Mouse (Mus musculus) testis, postnatal 14 days (tissue): Measurements from ENCODE around the gene Ufm1.

Experiments used
- DNase-seq: peaks from one replicate; pipeline ENCODE4 v3.0.0; 2021; ENCODE audit warnings: low spot score

Ufm1 gene

GRCm38 (mm10) chr3:53863383-53864220 lies at the start of gene Ufm1:
TSS of gene Ufm1 (minus strand) at chr3:53863830.
- DNase-seq, result peak; percentile 95

- no peak for DNase-seq
These were observed 27.2 kb upstream of the Ufm1 start for GRCm38 (mm10) chr3:53890619-53891540.

DNA sequence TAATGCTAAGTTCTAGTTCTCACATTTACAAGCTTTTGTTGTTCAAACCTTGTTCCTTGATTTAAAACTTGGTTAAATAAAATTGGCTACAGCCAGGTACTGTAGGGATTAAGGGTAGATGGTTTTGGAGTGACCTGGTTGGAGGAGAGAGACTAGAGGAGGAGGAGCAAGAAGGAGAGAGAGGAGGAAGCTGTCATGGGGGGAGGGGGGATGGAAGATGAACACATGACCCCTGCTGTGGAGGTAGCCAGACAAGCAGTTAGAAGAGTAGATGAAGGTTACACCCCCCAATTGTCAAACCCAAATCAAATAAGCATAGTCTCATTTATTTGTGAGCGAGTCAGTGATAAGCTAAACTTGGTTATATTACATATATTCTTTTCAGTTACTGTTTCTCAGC lies 8.0 kb upstream of the Ufm1 start:
- no peak for DNase-seq

DNA sequence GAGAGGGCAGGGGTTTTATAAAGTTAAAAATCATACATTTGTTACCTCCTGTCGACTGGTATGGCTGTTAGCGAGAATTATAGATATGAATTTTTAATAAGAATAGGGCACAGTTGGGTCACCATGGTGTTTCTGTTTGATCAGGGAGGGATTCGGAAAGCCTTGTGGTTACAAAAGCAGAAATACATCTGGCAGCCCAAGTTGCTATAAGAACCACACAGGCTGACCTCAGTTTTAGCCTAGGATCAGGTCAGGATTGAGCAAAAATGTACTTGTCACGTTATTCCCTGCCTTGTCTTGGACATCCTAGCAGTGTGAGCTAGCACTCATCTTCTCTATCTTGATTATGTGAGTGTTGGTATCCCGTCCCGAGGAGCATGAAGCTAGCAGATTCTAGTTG lies 6.9 kb upstream of the Ufm1 start:
- no peak for DNase-seq

DNA sequence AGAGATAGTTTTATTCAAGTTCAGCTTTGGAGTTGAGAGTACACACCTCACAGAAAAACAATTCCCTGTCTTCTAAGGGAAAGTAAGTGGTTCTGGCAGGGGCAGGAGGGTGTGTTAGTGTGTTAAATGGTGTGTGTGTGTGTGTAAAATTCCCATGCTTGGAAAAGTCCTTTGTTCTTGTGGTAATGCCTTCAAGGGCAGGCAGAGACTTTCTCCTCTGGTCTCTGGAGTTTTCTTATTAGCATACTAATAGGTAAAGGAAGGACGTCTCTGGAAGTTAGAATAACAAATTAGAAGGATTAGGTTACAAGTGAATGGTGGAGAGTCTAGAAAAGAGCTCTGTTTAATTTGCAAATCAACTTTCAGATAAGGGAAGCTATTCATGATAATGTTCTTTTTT lies 5.6 kb upstream of the Ufm1 start:
- DNase-seq, result no peak

DNA sequence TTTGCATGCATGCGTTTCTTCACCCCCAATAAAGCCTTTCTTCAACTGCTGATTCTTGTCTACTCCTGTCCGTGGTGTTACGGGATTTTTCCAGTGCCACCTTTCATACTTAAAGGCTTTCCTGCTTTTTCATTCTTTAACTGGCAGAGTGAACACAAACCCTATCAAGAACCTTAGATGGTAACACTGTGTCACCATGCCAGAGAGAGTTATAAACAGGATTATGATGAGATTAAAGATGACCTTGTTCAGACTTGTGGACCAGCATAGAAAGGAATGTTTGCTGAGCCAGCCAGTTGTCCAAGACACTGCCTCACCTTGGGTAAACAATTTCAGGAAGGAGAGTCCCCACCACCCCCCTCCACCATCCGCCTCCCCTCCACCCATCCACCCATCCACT lies 4.6 kb upstream of the Ufm1 start:
- DNase-seq, result no peak

DNA sequence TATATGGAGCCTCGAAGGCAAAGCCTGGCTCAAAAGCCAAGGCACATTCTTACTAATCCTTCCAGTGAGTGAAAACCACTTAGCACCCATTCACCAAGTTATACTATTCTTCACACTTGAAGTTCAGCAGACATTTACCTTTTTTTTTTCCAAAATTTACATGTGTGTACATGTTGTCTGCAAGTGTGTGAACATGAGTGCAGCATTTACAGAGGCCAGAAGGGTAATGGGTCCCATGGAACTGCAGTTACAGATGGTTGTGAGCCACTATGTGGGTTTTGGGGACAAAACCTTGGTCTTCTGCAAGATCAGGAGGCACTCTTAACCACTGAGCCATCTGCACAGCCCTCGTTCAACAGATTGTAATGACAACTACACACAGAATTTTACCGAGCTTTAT lies 8.8 kb downstream of the Ufm1 start:
- no peak for DNase-seq

DNA sequence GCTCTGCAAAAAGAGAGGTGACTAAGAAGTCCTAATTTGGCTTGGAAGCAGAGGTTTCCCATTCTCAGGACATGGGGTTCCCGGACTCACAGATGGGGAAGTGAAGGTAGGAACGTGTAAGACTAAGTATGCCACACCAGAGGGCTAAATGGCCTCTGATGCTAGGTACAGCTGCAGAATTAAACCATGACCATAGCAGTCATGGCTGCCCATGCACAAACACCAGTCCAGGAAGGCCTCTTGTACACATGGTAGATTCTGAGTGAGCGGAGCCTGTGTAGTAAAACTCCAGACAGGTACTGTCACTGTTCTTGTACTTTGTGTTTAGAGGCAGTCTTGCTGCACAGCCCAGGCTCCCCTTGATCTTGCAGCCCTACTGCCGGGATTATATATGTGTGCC lies 9.4 kb downstream of the Ufm1 start:
- DNase-seq, result no peak

DNA sequence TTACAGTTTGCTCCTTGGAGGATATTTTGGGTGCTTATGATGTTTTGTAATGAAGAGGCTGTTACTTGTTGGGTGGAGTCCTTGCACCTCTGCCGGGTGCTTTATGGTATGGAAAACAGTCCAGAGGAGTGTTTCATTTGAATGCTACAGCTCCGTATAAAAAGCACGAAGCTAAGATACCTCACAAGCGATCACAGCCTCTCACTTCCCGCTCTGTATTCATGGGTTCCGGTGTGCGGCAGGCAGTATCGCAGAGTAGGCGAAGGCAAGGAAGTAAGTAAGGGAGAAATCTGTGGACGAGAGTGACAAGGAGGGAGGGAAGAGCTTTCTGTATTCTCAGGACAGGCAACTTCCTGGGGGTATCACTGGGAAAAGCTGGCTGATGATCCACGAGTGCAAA lies 15.4 kb downstream of the Ufm1 start:
- no peak for DNase-seq

DNA sequence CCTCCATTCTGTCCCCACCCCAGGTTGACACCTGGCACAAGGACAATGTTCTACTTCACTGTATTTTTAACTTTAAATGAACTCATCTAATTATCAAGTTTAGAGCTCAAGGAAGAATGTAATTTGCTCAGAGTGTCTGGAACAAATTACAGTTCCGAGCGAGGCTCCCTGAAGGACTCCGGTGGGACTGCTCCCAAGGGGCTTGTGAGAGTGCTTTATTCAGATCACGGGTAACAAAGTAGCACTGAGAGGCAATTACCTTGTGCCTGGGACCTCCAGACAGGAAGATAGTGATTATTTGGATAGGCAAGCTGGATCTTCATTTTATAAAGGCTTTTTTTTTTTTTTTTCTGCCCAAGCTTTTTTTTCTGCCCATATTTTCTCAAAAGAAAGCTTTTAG lies 15.9 kb downstream of the Ufm1 start:
- DNase-seq, result peak; percentile 12

DNA sequence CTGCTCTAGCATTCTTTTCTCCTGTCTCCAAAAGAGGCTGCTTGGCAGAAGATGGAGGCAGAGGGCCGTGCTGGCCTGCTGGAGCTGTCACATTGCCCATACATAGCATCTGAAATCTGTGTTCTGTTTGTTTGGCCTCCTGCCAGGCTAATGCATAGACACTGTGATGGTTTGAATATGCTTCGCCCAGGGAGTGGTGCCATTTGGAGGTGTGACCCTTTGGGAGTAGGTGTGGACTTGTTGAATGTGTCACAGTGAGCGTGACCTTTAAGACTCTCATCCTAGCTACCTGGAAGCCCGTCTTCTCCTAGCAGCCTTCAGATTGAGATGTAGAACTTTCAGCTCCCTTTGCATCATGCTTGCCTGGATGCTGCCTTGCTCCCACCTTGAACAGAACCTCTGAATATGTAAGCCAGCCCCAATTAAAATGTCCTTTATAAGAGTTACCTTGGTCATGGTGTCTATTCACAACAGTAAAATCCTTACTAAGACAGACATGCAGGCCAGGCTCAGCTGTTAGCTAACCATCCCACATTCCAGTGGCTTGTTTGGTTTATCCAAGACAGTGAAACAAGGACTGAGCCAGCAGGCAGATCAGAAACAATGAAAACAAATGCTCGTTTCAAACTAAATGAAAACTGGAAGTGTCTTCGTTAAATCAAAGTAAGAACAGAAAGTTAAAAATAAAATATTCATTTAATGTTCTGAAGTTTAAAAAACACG lies 17.3 kb downstream of the Ufm1 start:
- DNase-seq, result no peak

DNA sequence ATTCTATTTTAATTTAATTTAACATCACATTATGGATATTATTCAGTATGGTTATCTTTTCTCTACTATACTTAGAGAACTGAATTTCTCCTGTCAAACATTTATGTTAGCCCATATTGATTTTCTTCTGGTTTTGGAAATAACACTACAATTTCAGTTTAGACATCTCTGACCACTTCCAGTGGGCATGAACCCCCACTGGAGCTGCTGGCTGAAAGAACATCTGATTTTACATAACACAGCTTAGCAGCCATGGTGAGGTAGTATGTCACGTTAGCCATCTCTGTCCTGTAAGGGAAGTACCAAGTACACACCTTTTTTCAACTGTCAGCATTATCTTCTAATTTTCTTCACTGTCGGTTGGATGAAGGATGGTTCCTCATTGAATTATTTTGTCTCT lies 18.8 kb downstream of the Ufm1 start, which contains the start of gene Gm10985:
Gene Gm10985 (plus strand): TSS at position 301 of the 400 bp plus-strand sequence.
- no peak for DNase-seq

GRCm38 (mm10) chr3:53834238-53834637 lies 29.4 kb downstream of the Ufm1 start:
- DNase-seq, result no peak

DNA sequence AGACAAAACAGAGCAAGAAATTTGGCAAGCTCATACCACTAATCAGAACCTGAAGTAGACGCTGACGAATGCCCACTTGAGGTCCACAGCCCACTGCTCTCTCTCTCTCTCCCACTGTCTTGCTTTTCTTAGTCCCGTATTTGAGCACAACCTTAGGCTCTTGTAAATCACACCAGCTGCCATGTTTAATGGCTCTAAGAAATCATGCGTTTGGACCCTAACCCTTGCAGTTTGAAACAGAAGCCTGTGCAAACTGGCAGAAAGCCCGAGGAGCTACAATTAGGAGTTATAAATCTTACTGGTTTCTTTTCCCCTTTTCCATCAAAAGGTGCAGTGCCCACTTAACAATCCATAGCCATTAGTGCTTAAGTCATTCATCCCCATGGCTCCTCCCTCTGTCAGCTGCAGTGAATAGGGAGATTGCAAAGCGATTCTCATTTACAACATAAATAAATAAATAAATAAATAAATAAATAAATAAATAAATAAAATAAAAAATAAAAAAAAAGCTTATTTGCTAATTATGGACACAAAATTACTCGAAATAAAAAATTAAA lies 50.1 kb downstream of the Ufm1 start:
- DNase-seq, result no peak
